Mouse (Mus musculus): Measurements from ENCODE around the gene Gpr182. TPM values are rescaled to one million over a fixed set of nuclear protein-coding genes. Genes with fewer than 3 reads are reported as not detected.

Gene Gpr182
- total and polyA plus RNA-seq, 2 experiments from 2014 or later: 1.3 to 1.7 TPM

DNA sequence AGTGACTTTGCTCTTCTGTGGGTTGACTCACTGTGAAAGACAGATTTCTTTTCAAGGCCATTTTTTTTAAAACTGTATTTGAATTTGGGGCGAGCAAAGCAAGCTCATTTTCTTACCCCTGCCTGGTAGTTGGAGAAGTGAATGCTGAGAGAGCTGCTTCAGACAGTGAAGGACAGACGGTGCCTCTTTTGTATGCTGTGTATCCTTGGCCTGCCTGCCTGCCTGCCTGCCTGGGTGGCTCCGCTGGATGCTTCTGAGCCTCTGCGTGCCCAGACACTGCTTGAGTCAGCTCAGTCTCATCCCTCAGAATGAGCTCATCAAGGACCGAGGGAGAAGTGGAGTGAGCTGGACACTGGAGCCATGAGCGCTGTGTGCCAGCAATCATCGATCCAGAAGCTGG is 52.6 kb downstream of the Gpr182 start:
- Histone ChIP-seq H3K9me3 (ENCODE audit: low read length) (no peaks in the 10 kb centered on the region), H3K4me2 (ENCODE audit: low read depth) (no peak overlapping the region), H3K4me1 (ENCODE audit: insufficient read depth) (no peaks in the 10 kb centered on the region), H3K36me3 (ENCODE audit: insufficient read depth) (peaks cover 16% of the 10 kb centered on the region; the same call in 1 of the 2 replicates), H3K27me3 (ENCODE audit: insufficient read depth, low read length) (no peaks in the 10 kb centered on the region), H3K4me3 (ENCODE audit: low read depth, low read length) (no peak overlapping the region), H3K9ac (no peak overlapping the region), H3K27ac (ENCODE audit: low read depth, low read length) (no peak overlapping the region)
- 86% methylated on average over 7 of the region's 7 CpGs for WGBS
- no peak for ATAC-seq
- TF ChIP-seq CTCF (IDR thresholded peaks at IDR 0.05; ENCODE audit: low read depth): no peak
- DNase-seq: no peak

Other genes starting within 250 kb of the Gpr182 start
- 4.9 and 15.5 TPM in 2 replicates for gene Ndufa4l2, start 236.8 kb downstream of the Gpr182 start, total RNA-seq (2014; rRNA removed)
- 15.2 and 15.5 TPM in 2 replicates for gene Ndufa4l2, start 236.8 kb downstream of the Gpr182 start, polyA plus RNA-seq (2015; fragmentation: Nextera tagmentation; extraction: Ambion mirVana)
- gene Shmt2, start 229.3 kb downstream of the Gpr182 start, total RNA-seq (2014; rRNA removed): 31.5 and 43.8 TPM in 2 replicates
- gene Shmt2, start 229.3 kb downstream of the Gpr182 start, polyA plus RNA-seq (2015; fragmentation: Nextera tagmentation; extraction: Ambion mirVana): 39.0 and 39.9 TPM in 2 replicates
- 2.1 and 2.2 TPM in 2 replicates for gene Nxph4, start 217.2 kb downstream of the Gpr182 start, total RNA-seq (2014; rRNA removed)
- gene Nxph4, start 217.2 kb downstream of the Gpr182 start, polyA plus RNA-seq (2015; fragmentation: Nextera tagmentation; extraction: Ambion mirVana): 19.9 and 22.6 TPM in 2 replicates
- gene Lrp1, start 130.6 kb downstream of the Gpr182 start, total RNA-seq (2014; rRNA removed): 183 and 228 TPM in 2 replicates
- gene Lrp1, start 130.6 kb downstream of the Gpr182 start, polyA plus RNA-seq (2015; fragmentation: Nextera tagmentation; extraction: Ambion mirVana): 42.2 and 70.4 TPM in 2 replicates
- gene Stat6, start 108.7 kb downstream of the Gpr182 start, total RNA-seq (2014; rRNA removed): 4.6 and 5.4 TPM in 2 replicates
- 4.3 and 4.4 TPM in 2 replicates for gene Stat6, start 108.7 kb downstream of the Gpr182 start, polyA plus RNA-seq (2015; fragmentation: Nextera tagmentation; extraction: Ambion mirVana)
- 3.4 and 6.1 TPM in 2 replicates for gene Nemp1, start 84.8 kb downstream of the Gpr182 start, total RNA-seq (2014; rRNA removed)
- 2.8 and 3.2 TPM in 2 replicates for gene Nemp1, start 84.8 kb downstream of the Gpr182 start, polyA plus RNA-seq (2015; fragmentation: Nextera tagmentation; extraction: Ambion mirVana)
- 12.9 and 14.4 TPM in 2 replicates for gene Nab2, start 83.2 kb downstream of the Gpr182 start, total RNA-seq (2014; rRNA removed)
- gene Nab2, start 83.2 kb downstream of the Gpr182 start, polyA plus RNA-seq (2015; fragmentation: Nextera tagmentation; extraction: Ambion mirVana): 4.5 and 4.8 TPM in 2 replicates
- gene Myo1a, start 46.6 kb downstream of the Gpr182 start, total RNA-seq (2014; rRNA removed): 0.15 and 0.29 TPM in 2 replicates
- 0.28 and 0.35 TPM in 2 replicates for gene Myo1a, start 46.6 kb downstream of the Gpr182 start, polyA plus RNA-seq (2015; fragmentation: Nextera tagmentation; extraction: Ambion mirVana)
- 0.46 and 2.8 TPM in 2 replicates for gene Tac2, start 27.3 kb downstream of the Gpr182 start, total RNA-seq (2014; rRNA removed)
- gene Tac2, start 27.3 kb downstream of the Gpr182 start, polyA plus RNA-seq (2015; fragmentation: Nextera tagmentation; extraction: Ambion mirVana): 6.0 and 9.1 TPM in 2 replicates
- gene Zbtb39, start 12.2 kb downstream of the Gpr182 start, total RNA-seq (2014; rRNA removed): 7.5 and 11.9 TPM in 2 replicates
- 2.3 and 2.4 TPM in 2 replicates for gene Zbtb39, start 12.2 kb downstream of the Gpr182 start, polyA plus RNA-seq (2015; fragmentation: Nextera tagmentation; extraction: Ambion mirVana)
- 0.24 TPM in 1 of 2 replicates, not detected in the other for gene Rdh1, start 8.0 kb upstream of the Gpr182 start, total RNA-seq (2014; rRNA removed)
- gene Rdh1, start 8.0 kb upstream of the Gpr182 start, polyA plus RNA-seq (2015; fragmentation: Nextera tagmentation; extraction: Ambion mirVana): not detected in 2 replicates
- not detected in 2 replicates for gene Rdh16f1, start 8.1 kb upstream of the Gpr182 start, total RNA-seq (2014; rRNA removed)
- gene Rdh16f1, start 8.1 kb upstream of the Gpr182 start, polyA plus RNA-seq (2015; fragmentation: Nextera tagmentation; extraction: Ambion mirVana): not detected in 2 replicates
- gene Rdh9, start 24.7 kb upstream of the Gpr182 start, total RNA-seq (2014; rRNA removed): 0.57 and 0.69 TPM in 2 replicates
- 0.62 and 0.68 TPM in 2 replicates for gene Rdh9, start 24.7 kb upstream of the Gpr182 start, polyA plus RNA-seq (2015; fragmentation: Nextera tagmentation; extraction: Ambion mirVana)
- 0.08 TPM in 1 of 2 replicates, not detected in the other for gene Rdh16, start 49.4 kb upstream of the Gpr182 start, total RNA-seq (2014; rRNA removed)
- gene Rdh16, start 49.4 kb upstream of the Gpr182 start, polyA plus RNA-seq (2015; fragmentation: Nextera tagmentation; extraction: Ambion mirVana): 0.07 TPM in 1 of 2 replicates, not detected in the other
- not detected in 2 replicates for gene Rdh19, start 98.2 kb upstream of the Gpr182 start, total RNA-seq (2014; rRNA removed)
- gene Rdh19, start 98.2 kb upstream of the Gpr182 start, polyA plus RNA-seq (2015; fragmentation: Nextera tagmentation; extraction: Ambion mirVana): not detected in 2 replicates
- gene Rdh16f2, start 114.7 kb upstream of the Gpr182 start, total RNA-seq (2014; rRNA removed): not detected in 2 replicates
- not detected in 2 replicates for gene Rdh16f2, start 114.7 kb upstream of the Gpr182 start, polyA plus RNA-seq (2015; fragmentation: Nextera tagmentation; extraction: Ambion mirVana)
- not detected in 2 replicates for gene Rdh7, start 137.1 kb upstream of the Gpr182 start, total RNA-seq (2014; rRNA removed)
- not detected in 2 replicates for gene Rdh7, start 137.1 kb upstream of the Gpr182 start, polyA plus RNA-seq (2015; fragmentation: Nextera tagmentation; extraction: Ambion mirVana)
- not detected in 2 replicates for gene Sdr9c7, start 146.8 kb upstream of the Gpr182 start, total RNA-seq (2014; rRNA removed)
- not detected in 2 replicates for gene Sdr9c7, start 146.8 kb upstream of the Gpr182 start, polyA plus RNA-seq (2015; fragmentation: Nextera tagmentation; extraction: Ambion mirVana)